Mouse (Mus musculus) erythroblast, embryonic 14.5 days (primary cell): Measurements from ENCODE around the gene Dab1. TPM values are rescaled to one million over a fixed set of nuclear protein-coding genes. Genes with fewer than 3 reads are reported as not detected.

Experiments
- H3K27me3 ChIP-seq: 2 replicates; pipeline ENCODE4 v1.6.1; 2012; ENCODE audit warnings: inconsistent platforms; ENCODE audit not compliant: control insufficient read depth
- H3K36me3 ChIP-seq: 2 replicates; pipeline ENCODE4 v1.6.1; 2012; ENCODE audit warnings: mild to moderate bottlenecking, inconsistent platforms; ENCODE audit not compliant: control insufficient read depth
- H3K4me1 ChIP-seq: 2 replicates; pipeline ENCODE4 v1.6.1; 2012; ENCODE audit warnings: inconsistent platforms; ENCODE audit not compliant: control insufficient read depth
- H3K4me3 ChIP-seq: replicated peaks from 2 replicates; pipeline ENCODE3; 2012; ENCODE audit warnings: moderate library complexity, mild to moderate bottlenecking, inconsistent platforms
- H3K9me3 ChIP-seq: 2 replicates; pipeline ENCODE4 v1.6.1; 2012; ENCODE audit warnings: low read length, inconsistent platforms, mixed read lengths; ENCODE audit not compliant: control insufficient read depth
- GATA1 ChIP-seq: IDR thresholded peaks from 2 replicates; pipeline ENCODE4 v1.6.1; 2012; ENCODE audit warnings: low read length, inconsistent platforms, mixed read lengths
- TAL1 ChIP-seq: IDR thresholded peaks from 3 replicates; pipeline ENCODE4 v1.6.1; 2012; ENCODE audit warnings: low read length, inconsistent platforms, mixed read lengths
- polyA plus RNA-seq: library from polyadenylated mRNA; stranded (reverse); fragments of >175 nt; gene quantifications from 2 replicates; pipeline ENCODE4 v1.2.3, GENCODE M21; 2012

Dab1 gene
- polyA plus RNA-seq, 1 experiment: not detected

GRCm38 (mm10) chr4:104669406-104669805 is 1050.2 kb downstream of the Dab1 start:
- H3K27me3 ChIP-seq: no peaks in the 10 kb centered on the region
- no peaks in the 10 kb centered on the region for H3K9me3 ChIP-seq
- TF ChIP-seq TAL1: no peak
- TF ChIP-seq GATA1: no peak
- H3K4me3 ChIP-seq: no peak overlapping the region
- no peaks in the 10 kb centered on the region for H3K36me3 ChIP-seq
- no peaks in the 10 kb centered on the region for H3K4me1 ChIP-seq

- Histone ChIP-seq H3K9me3 (peaks cover 2% of the 10 kb centered on the region; the same call in 1 of the 2 replicates), H3K36me3 (no peaks in the 10 kb centered on the region), H3K4me1 (no peaks in the 10 kb centered on the region), H3K27me3 (no peaks in the 10 kb centered on the region), H3K4me3 (no peak overlapping the region)
- TF ChIP-seq TAL1 (no peak), GATA1 (no peak)
These were observed 1051.6 kb downstream of the Dab1 start for GRCm38 (mm10) chr4:104670741-104671140.

GRCm38 (mm10) chr4:104673317-104673716 is 1054.2 kb downstream of the Dab1 start:
- no peak overlapping the region for H3K4me3 ChIP-seq
- H3K27me3 ChIP-seq: no peaks in the 10 kb centered on the region
- peaks cover 2% of the 10 kb centered on the region; the same call in 1 of the 2 replicates for H3K9me3 ChIP-seq
- no peaks in the 10 kb centered on the region for H3K36me3 ChIP-seq
- H3K4me1 ChIP-seq: no peaks in the 10 kb centered on the region
- no peak for TF ChIP-seq GATA1
- no peak for TF ChIP-seq TAL1

- Histone ChIP-seq H3K4me3 (no peak overlapping the region), H3K27me3 (no peaks in the 10 kb centered on the region), H3K4me1 (no peaks in the 10 kb centered on the region), H3K9me3 (peaks cover 2% of the 10 kb centered on the region; the same call in 1 of the 2 replicates), H3K36me3 (no peaks in the 10 kb centered on the region)
- TF ChIP-seq GATA1 (no peak), TAL1 (no peak)
These were observed 1055.5 kb downstream of the Dab1 start for GRCm38 (mm10) chr4:104674706-104675105.

- Histone ChIP-seq H3K4me3 (no peak overlapping the region), H3K9me3 (peaks cover 4% of the 10 kb centered on the region; the same call in 1 of the 2 replicates)
These were observed 1059.1 kb downstream of the Dab1 start for GRCm38 (mm10) chr4:104678234-104678633.

DNA sequence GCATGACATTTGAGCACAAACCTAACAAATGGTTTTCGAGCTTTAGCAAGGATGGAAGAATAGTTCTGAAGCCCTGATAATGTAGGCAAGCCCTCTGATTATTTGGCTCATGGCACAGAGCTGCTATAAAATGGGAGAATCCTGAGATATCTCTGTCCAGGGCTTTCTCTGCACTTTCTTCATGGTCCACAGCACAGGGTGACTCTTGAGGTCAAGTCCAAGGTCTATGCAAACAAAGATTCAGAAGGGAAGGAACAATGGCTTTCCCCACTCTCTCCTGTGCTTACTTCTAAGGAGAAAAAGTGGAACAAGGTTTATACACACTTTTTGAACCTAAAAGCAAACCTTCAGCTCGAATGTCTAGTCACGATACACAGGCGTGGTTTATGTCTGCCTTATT is 1061.3 kb downstream of the Dab1 start:
- Histone ChIP-seq H3K4me1 (no peaks in the 10 kb centered on the region), H3K27me3 (no peaks in the 10 kb centered on the region), H3K4me3 (no peak overlapping the region), H3K36me3 (no peaks in the 10 kb centered on the region), H3K9me3 (peaks cover 2% of the 10 kb centered on the region; the same call in 1 of the 2 replicates)
- TF ChIP-seq TAL1 (no peak), GATA1 (no peak)

More at GRCm38 (mm10) chr4:104678234-104678633, 1059.1 kb downstream of the Dab1 start:
- Histone ChIP-seq H3K36me3 (no peaks in the 10 kb centered on the region), H3K27me3 (no peaks in the 10 kb centered on the region), H3K4me1 (no peaks in the 10 kb centered on the region)
- no peak for TF ChIP-seq TAL1
- no peak for TF ChIP-seq GATA1

DNA sequence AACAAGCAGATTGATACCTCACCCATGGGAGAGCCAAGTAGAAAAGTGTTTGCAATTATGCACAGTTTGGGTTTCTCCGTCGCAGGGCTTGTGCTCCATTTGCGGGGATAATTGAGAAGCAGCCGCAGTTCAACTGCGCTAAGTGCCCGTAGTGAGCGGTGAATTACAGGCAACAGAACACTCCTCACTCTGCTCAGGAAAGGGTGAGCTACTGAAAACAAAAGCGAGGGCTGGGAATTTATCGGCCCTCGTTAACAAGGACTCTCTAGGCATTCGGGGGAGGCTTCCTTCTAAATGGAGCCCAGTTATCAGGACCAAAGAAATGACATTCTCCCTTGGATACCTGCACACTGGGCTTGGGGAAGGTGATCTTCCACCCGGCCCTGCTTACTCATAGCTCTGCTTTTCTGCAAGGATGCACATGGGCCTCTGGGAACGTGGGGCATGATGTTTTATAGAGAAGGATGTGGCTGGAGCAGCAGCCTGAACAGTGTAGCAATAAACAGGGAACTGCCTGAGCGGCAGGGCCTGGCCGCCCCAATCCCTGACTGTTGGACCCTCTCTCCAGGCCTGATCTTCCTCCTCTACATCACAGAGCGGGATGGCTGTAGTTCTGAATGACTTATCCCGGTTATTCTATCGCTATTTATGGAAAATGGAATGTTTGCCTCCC is 1067.1 kb downstream of the Dab1 start:
- TF ChIP-seq GATA1: no peak
- no peak for TF ChIP-seq TAL1
- H3K27me3 ChIP-seq: no peaks in the 10 kb centered on the region
- no peak overlapping the region for H3K4me3 ChIP-seq
- peaks cover 2% of the 10 kb centered on the region; the same call in 1 of the 2 replicates for H3K9me3 ChIP-seq
- H3K4me1 ChIP-seq: no peaks in the 10 kb centered on the region
- no peaks in the 10 kb centered on the region for H3K36me3 ChIP-seq

DNA sequence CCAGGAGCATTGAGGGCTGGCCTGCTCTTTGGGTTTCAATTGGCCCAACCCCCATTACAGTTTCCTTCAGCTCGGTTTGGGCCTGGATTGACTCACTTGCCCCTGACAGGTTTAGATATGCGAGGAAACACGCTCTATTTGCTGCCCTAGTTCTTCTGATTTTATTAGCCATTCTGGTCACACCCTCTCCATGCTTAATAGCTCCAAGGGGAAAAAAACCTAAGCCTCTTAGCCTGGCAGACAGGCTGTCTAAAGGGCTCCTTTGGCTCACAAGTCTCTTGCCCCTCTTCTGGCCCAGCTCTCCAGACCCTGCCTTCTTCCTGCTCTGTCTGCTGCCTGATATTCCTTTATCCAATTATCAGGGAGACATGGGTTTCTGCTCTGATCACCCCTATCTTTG is 1069.9 kb downstream of the Dab1 start:
- no peaks in the 10 kb centered on the region for H3K9me3 ChIP-seq
- H3K4me3 ChIP-seq: no peak overlapping the region
- TF ChIP-seq GATA1 (no peak), TAL1 (no peak)
- H3K27me3 ChIP-seq: no peaks in the 10 kb centered on the region
- no peaks in the 10 kb centered on the region for H3K36me3 ChIP-seq
- no peaks in the 10 kb centered on the region for H3K4me1 ChIP-seq

DNA sequence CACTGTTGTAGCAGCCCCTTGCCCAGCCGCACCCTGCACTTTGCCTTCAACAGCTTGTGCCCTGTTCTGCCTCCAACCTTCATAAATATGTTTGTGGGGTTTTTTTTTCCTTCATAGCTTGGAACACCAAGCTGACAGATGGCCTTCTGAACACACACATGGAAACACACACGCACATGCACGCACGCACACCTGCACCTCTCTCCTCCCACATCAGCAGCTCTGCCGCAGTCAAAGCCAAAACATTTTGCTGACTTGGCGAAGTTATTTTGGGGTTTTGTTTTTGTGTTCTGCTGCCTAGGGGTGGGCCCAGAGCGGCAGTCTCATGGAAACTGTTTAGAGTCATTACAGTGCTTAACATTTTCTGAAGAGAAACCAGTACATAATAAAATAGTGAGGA is 1071.9 kb downstream of the Dab1 start:
- TF ChIP-seq TAL1 (no peak), GATA1 (no peak)
- Histone ChIP-seq H3K4me3 (no peak overlapping the region), H3K9me3 (peaks cover 3% of the 10 kb centered on the region; the same call in 1 of the 2 replicates), H3K27me3 (no peaks in the 10 kb centered on the region), H3K4me1 (no peaks in the 10 kb centered on the region), H3K36me3 (no peaks in the 10 kb centered on the region)
